ENCODE assay signal across 18 mouse cellular contexts in genomic region chr5:137054299-137054698, GRCm38 (mm10). TPM values are rescaled to one million over a fixed set of nuclear protein-coding genes. Genes with fewer than 3 reads are reported as not detected.
"Had no signal": no experiment of that assay in that cellular context is flagged by ENCODE, and none has a peak within 500 bp of the region (broad histone marks: within the 10 kb centered on the region; RNA-seq: fewer than 3 reads in every experiment).

No protein-coding gene starts in this region.

- H3K4me3 ChIP-seq: midbrain, embryonic 10.5 days; midbrain, embryonic 12.5 days; myocyte; neural tube, embryonic 13.5 days; neural tube, embryonic 15.5 days; stomach, embryonic 15.5 days had no signal

- ATAC-seq: midbrain, embryonic 16.5 days had no signal

- H3K27ac ChIP-seq: midbrain, embryonic 10.5 days; midbrain, embryonic 12.5 days; neural tube, embryonic 13.5 days; neural tube, embryonic 15.5 days; stomach, embryonic 15.5 days; stomach, postnatal 0 days had no signal

- DNase-seq: lung, adult 18-20 months; lung, embryonic 14.5 days; lung, postnatal 10 days; lung, postnatal 4 days; midbrain, embryonic 14.5 days; right cerebral cortex, postnatal 14 days; thymus, adult 2 months; thymus, postnatal 25 days; thymus, postnatal 4 days had no signal

RNA-seq across cellular contexts. Expression of gene Serpine1, which starts 17.8 kb away (rescaled TPM):
- total RNA-seq: megakaryocyte, adult 5-6 weeks had no signal

RNA-seq across cellular contexts. Expression of gene Vgf, which starts 28.1 kb away (rescaled TPM):
- total RNA-seq: megakaryocyte, adult 5-6 weeks had no signal
